Mouse (Mus musculus) cortical plate, adult 2 months (tissue): ENCODE data around the gene Rab37. TPM values are rescaled to one million over a fixed set of nuclear protein-coding genes. Genes with fewer than 3 reads are reported as not detected.

Experiments
- H3K27ac ChIP-seq: fragments of 200-500 bp; 2 replicates; pipeline ENCODE4 v1.5.1; 2012; ENCODE audit warnings: low read length, control low read depth, inconsistent platforms; ENCODE audit not compliant: insufficient read depth
- H3K4me1 ChIP-seq: fragments of 200-500 bp; 2 replicates; pipeline ENCODE4 v1.6.1; 2011; ENCODE audit warnings: low read length; ENCODE audit not compliant: control insufficient read depth, insufficient read depth
- H3K4me3 ChIP-seq: fragments of 200-500 bp; 2 replicates; pipeline ENCODE4 v1.5.1; 2011; ENCODE audit warnings: mild to moderate bottlenecking, low read length, control low read depth; ENCODE audit not compliant: insufficient read depth
- CTCF ChIP-seq: fragments of 200-500 bp; IDR thresholded peaks from 2 replicates; pipeline ENCODE4 v1.5.1; 2011; ENCODE audit warnings: mild to moderate bottlenecking, control low read depth, low read length; ENCODE audit not compliant: insufficient read depth; ENCODE audit errors: extremely low read depth
- POLR2A ChIP-seq: fragments of 200-500 bp; IDR thresholded peaks from 2 replicates; pipeline ENCODE4 v1.6.1; 2011; ENCODE audit warnings: mild to moderate bottlenecking, low read length, control low read depth; ENCODE audit not compliant: insufficient read depth; ENCODE audit errors: extremely low read depth
- polyA plus RNA-seq: library from polyadenylated mRNA; depleted of rRNA; stranded (reverse); fragments of >200 nt; gene quantifications from 2 replicates; pipeline ENCODE4 v1.2.3, GENCODE M21; 2012

Gene Rab37
- polyA plus RNA-seq, 1 experiment, result 2.9 TPM

GRCm38 (mm10) chr11:115071015-115071551 is 20.1 kb upstream of the Rab37 start:
- peak overlapping the region; percentile 57; the same call in 1 of the 2 replicates for H3K27ac ChIP-seq

DNA sequence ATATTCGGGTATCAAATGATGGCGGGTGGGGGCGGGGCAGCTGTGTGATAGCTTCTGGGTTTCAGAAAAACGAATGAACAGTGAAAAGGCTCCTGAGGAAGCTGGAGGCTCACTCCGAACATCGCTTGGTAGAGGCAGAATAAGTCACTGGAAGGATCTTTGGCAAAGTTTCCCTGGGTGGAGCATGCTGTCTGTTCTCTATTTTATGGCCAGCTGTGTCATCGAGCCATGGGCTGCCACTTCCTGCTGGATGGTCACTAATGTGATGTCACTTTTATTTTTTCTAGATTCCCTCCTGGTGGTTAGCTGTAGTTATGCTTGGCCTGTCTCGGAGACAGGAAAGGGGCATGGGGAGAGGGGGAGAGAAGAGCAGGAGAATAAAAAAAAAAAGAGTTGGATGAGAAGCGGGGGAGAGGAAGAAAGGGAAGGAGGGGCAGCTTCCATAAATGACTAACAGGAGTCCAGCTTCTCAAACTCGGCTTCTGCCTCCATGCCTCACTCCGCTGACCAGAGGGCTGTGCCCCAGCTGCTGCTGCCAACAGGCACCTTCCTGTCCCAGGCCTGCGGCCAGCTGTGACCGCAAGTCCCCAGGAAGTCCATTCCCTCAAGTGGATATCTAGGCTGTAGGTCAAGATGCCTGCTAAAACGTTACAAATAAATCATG is 19.5 kb upstream of the Rab37 start:
- TF ChIP-seq POLR2A, result no peak
- no peak for TF ChIP-seq CTCF
- Histone ChIP-seq H3K27ac (no peak overlapping the region), H3K4me3 (no peak overlapping the region), H3K4me1 (peaks cover 5% of the 10 kb centered on the region)

More at GRCm38 (mm10) chr11:115071015-115071551, 20.1 kb upstream of the Rab37 start:
- H3K4me3 ChIP-seq, result no peak overlapping the region
- peaks cover 5% of the 10 kb centered on the region for H3K4me1 ChIP-seq
- TF ChIP-seq POLR2A (no peak), CTCF (no peak)

GRCm38 (mm10) chr11:115073002-115073401 is 18.2 kb upstream of the Rab37 start:
- Histone ChIP-seq H3K27ac (no peak overlapping the region), H3K4me3 (no peak overlapping the region), H3K4me1 (peaks cover 5% of the 10 kb centered on the region)
- TF ChIP-seq POLR2A, result no peak
- TF ChIP-seq CTCF, result no peak

- H3K27ac ChIP-seq, result no peak overlapping the region
- no peak for TF ChIP-seq CTCF
- no peak for TF ChIP-seq POLR2A
- H3K4me1 ChIP-seq, result peaks cover 5% of the 10 kb centered on the region
- H3K4me3 ChIP-seq, result no peak overlapping the region
Measured at GRCm38 (mm10) chr11:115075407-115075806, 15.8 kb upstream of the Rab37 start.

- no peak overlapping the region for H3K4me3 ChIP-seq
- H3K27ac ChIP-seq, result no peak overlapping the region
- TF ChIP-seq CTCF (no peak), POLR2A (no peak)
- peaks cover 5% of the 10 kb centered on the region for H3K4me1 ChIP-seq
Measured at GRCm38 (mm10) chr11:115075859-115076258, 15.4 kb upstream of the Rab37 start.

- Histone ChIP-seq H3K27ac (no peak overlapping the region), H3K4me3 (no peak overlapping the region), H3K4me1 (peaks cover 2% of the 10 kb centered on the region; the same call in 1 of the 2 replicates)
- TF ChIP-seq POLR2A, result no peak
- TF ChIP-seq CTCF, result no peak
Measured at GRCm38 (mm10) chr11:115077436-115077835, 13.8 kb upstream of the Rab37 start.

GRCm38 (mm10) chr11:115078680-115079079 is 12.6 kb upstream of the Rab37 start:
- no peak overlapping the region for H3K27ac ChIP-seq
- H3K4me1 ChIP-seq, result no peaks in the 10 kb centered on the region
- H3K4me3 ChIP-seq, result no peak overlapping the region
- TF ChIP-seq CTCF (no peak), POLR2A (no peak)

GRCm38 (mm10) chr11:115080886-115081285 is 10.3 kb upstream of the Rab37 start:
- H3K4me1 ChIP-seq, result no peaks in the 10 kb centered on the region
- H3K27ac ChIP-seq, result no peak overlapping the region
- TF ChIP-seq CTCF (peak; percentile 78), POLR2A (no peak)
- no peak overlapping the region for H3K4me3 ChIP-seq

DNA sequence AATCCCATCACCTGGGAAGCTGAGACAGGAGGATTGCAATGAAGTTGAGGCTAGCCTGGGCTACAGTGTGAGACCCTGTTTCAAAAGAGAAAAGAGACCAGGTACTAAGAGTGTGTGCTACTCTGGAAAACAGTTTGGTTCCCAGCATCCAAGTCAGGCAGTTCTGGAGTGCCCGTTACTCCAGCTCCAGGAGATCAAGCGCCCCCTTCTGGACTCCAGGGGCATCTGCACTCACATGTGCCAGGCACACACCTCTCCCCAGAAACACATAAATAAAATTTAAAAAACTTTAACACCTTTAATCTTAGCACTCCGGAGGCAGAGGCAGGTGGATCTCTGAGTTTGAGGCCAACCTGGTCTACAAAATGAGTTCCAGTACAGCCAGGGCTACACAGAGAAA is 9.9 kb upstream of the Rab37 start:
- TF ChIP-seq CTCF, result no peak
- TF ChIP-seq POLR2A, result no peak
- Histone ChIP-seq H3K4me3 (no peak overlapping the region), H3K27ac (no peak overlapping the region), H3K4me1 (no peaks in the 10 kb centered on the region)

DNA sequence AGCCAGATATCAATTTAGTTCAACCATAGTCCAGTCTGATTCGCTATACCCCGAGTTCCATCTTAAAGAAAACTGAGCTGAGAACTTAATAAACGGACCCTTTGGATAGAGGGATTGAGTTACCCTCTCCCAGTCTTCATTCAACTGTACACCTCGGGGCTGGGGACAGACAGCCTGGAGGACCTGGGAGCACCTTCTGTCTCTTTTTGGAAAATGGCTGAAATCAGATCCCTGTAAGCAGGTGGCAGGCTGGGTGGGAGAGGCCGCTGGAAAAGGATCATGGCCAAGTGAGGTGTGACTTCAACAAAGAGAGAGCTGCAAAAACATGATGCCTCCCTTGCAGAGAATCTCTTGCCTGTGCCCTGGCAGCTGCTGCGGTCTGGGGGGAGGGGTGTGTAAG is 9.0 kb upstream of the Rab37 start:
- Histone ChIP-seq H3K4me3 (no peak overlapping the region), H3K4me1 (no peaks in the 10 kb centered on the region), H3K27ac (no peak overlapping the region)
- TF ChIP-seq POLR2A, result no peak
- TF ChIP-seq CTCF, result no peak
